Mouse (Mus musculus): ENCODE data around the gene Cpz. TPM values are rescaled to one million over a fixed set of nuclear protein-coding genes. Genes with fewer than 3 reads are reported as not detected.

Cpz gene
- total and polyA plus RNA-seq, 3 experiments, result 0.10 TPM; not detected in 2

DNA sequence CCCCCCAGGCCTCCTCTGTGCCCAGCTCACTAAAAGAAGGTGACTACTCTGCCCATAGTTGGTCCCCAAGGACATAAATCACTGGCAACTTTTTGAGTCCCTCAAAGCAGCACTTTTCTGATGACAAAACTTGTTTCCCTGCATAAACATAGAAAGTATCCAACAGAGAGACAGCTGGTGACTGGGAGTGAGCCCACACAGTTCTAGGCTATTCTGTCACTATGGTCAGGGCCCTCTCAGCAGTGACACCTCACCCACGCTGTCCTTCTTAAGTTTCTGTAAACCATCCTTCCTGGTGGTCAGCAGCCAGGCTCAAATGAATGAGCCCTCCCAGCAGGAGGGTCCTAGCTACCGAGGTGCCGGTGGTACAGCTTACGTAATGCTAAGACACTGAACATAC is 41.1 kb upstream of the Cpz start:
- Histone ChIP-seq H3K4me1 (ENCODE audit: control insufficient read depth in 1 of 2, insufficient read depth in 2 of 2, low read length in 2 of 2) (no peaks in the 10 kb centered on the region), H3K9ac (ENCODE audit: control insufficient read depth, low read depth, low read length, poor library complexity, severe bottlenecking) (no peak overlapping the region), H3K36me3 (ENCODE audit: control insufficient read depth in 1 of 2, insufficient read depth in 2 of 2, low read length in 2 of 2) (peaks cover 0 to 23% of the 10 kb centered on the region in 2 experiments; a peak in 2 of 4 replicates), H3K9me3 (replicated peaks; ENCODE audit: insufficient read depth, low read length) (no peaks in the 10 kb centered on the region), H3K27me3 (ENCODE audit: control insufficient read depth in 1 of 2, insufficient read depth in 2 of 2, low read length in 2 of 2) (no peaks in the 10 kb centered on the region), H3K79me2 (ENCODE audit: control insufficient read depth, insufficient read depth, low read length, poor library complexity) (no peaks in the 10 kb centered on the region), H3K4me3 (ENCODE audit: control insufficient read depth in 1 of 2, insufficient read depth in 1 of 2, low read depth in 2 of 2, low read length in 2 of 2) (no peak overlapping the region), H3K27ac (ENCODE audit: control insufficient read depth, low read depth, low read length) (no peak overlapping the region)
- no peak for DNase-seq (ENCODE audit: low read depth, low spot score)
- no peak for TF ChIP-seq ZKSCAN1 (IDR thresholded peaks at IDR 0.05; ENCODE audit: low read depth, low read length)
- no peak for TF ChIP-seq MAX (IDR thresholded peaks at IDR 0.05; ENCODE audit: low read length)
- no peak for TF ChIP-seq POLR2AphosphoS5 (IDR thresholded peaks at IDR 0.05; ENCODE audit: borderline replicate concordance, low read depth, low read length)
- TF ChIP-seq MXI1 (IDR thresholded peaks at IDR 0.05; ENCODE audit: low read depth, low read length), result no peak
- TF ChIP-seq ELF1 (IDR thresholded peaks at IDR 0.05; ENCODE audit: low read depth, low read length), result no peak
- TF ChIP-seq ZMIZ1 (IDR thresholded peaks at IDR 0.05; ENCODE audit: low read depth, low read length), result no peak
- no peak for TF ChIP-seq TCF12 (IDR thresholded peaks at IDR 0.05; ENCODE audit: low read depth, low read length)
- no peak for TF ChIP-seq ZNF384 (IDR thresholded peaks at IDR 0.05; ENCODE audit: low read depth, low read length)
- no peak for TF ChIP-seq NELFE (IDR thresholded peaks at IDR 0.05; ENCODE audit: low read depth, low read length)
- TF ChIP-seq ETS1 (IDR thresholded peaks at IDR 0.05; ENCODE audit: low read depth, low read length), result no peak
- TF ChIP-seq ZC3H11A (IDR thresholded peaks at IDR 0.05; ENCODE audit: low read depth, low read length), result no peak
- no peak for TF ChIP-seq GABPA (IDR thresholded peaks at IDR 0.05; ENCODE audit: low read depth, low read length)
- no peak for TF ChIP-seq TBP (IDR thresholded peaks at IDR 0.05; ENCODE audit: low read depth, low read length)
- no peak for TF ChIP-seq CTCF (IDR thresholded peaks at IDR 0.05 in 2 of 3, conservative IDR thresholded peaks at IDR 0.05 in 1 of 3; ENCODE audit: control insufficient read depth in 1 of 3, insufficient read depth in 1 of 3, low read depth in 2 of 3, low read length in 3 of 3, poor library complexity in 1 of 3, severe bottlenecking in 1 of 3)
- TF ChIP-seq MEF2A (IDR thresholded peaks at IDR 0.05; ENCODE audit: extremely low read depth, insufficient replicate concordance, low read depth, low read length, poor library complexity, severe bottlenecking), result no peak
- TF ChIP-seq USF2 (IDR thresholded peaks at IDR 0.05; ENCODE audit: borderline replicate concordance in 1 of 2, insufficient read depth in 1 of 2, low read depth in 1 of 2, low read length in 2 of 2), result no peak
- no peak for TF ChIP-seq TAL1 (IDR thresholded peaks at IDR 0.05; ENCODE audit: low read length)

DNA sequence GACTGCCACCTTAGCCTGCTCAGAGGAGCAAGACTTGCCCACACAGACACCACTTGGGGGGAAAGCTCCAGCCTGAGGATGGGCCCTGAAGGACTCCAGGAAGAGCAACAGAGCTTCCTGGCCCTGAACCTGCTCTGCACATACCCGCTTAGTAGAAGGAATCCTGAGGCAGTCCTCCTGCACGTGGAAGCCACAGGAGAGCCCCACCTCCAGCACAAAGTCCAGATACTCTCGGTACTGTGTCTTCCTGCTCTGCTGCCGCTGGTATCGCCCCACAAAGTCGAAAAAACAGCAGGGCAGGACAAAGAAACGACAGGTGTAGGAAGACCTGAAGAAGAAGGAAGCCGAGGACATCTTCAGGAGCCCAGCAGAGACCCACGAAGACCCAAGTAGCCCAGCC is 39.7 kb upstream of the Cpz start:
- H3K36me3 ChIP-seq (ENCODE audit: control insufficient read depth in 1 of 2, insufficient read depth in 2 of 2, low read length in 2 of 2), result peaks cover 0 to 23% of the 10 kb centered on the region in 2 experiments; a peak in 2 of 4 replicates
- no peaks in the 10 kb centered on the region for H3K9me3 ChIP-seq (replicated peaks; ENCODE audit: insufficient read depth, low read length)

More for the DNA sequence above, 39.7 kb upstream of the Cpz start:
- TF ChIP-seq USF2 (IDR thresholded peaks at IDR 0.05; ENCODE audit: borderline replicate concordance in 1 of 2, insufficient read depth in 1 of 2, low read depth in 1 of 2, low read length in 2 of 2) (no peak), GABPA (IDR thresholded peaks at IDR 0.05; ENCODE audit: low read depth, low read length) (no peak), USF1 (IDR thresholded peaks at IDR 0.05; ENCODE audit: low read depth, low read length) (no peak), TBP (IDR thresholded peaks at IDR 0.05; ENCODE audit: low read depth, low read length) (no peak)
- Histone ChIP-seq H3K4me1 (ENCODE audit: control insufficient read depth in 1 of 2, insufficient read depth in 2 of 2, low read length in 2 of 2) (0 out of 4 replicates have a peak, but pooled peaks cover 0 to 3% of the 10 kb centered on the region in 2 experiments), H3K79me2 (ENCODE audit: control insufficient read depth, insufficient read depth, low read length, poor library complexity) (no peaks in the 10 kb centered on the region), H3K27me3 (ENCODE audit: control insufficient read depth in 1 of 2, insufficient read depth in 2 of 2, low read length in 2 of 2) (no peaks in the 10 kb centered on the region), H3K4me3 (ENCODE audit: control insufficient read depth in 1 of 2, insufficient read depth in 1 of 2, low read depth in 2 of 2, low read length in 2 of 2) (no peak overlapping the region), H3K27ac (ENCODE audit: control insufficient read depth, low read depth, low read length) (no peak overlapping the region), H3K9ac (ENCODE audit: control insufficient read depth, low read depth, low read length, poor library complexity, severe bottlenecking) (no peak overlapping the region)
- DNase-seq (ENCODE audit: low read depth, low spot score), result no peak

All from MEL (cell line).